Mouse (Mus musculus) megakaryocyte, embryonic 14.5 days (primary cell): ENCODE measurements around the gene Adk. TPM values are rescaled to one million over a fixed set of nuclear protein-coding genes. Genes with fewer than 3 reads are reported as not detected.
"Not testable (repeated sequence)": the region's sequence is repeated elsewhere in the genome, so short reads cannot be mapped to it uniquely, and the experiment has no call there.

Experiments
- H3K27me3 ChIP-seq: replicated peaks from 2 replicates; pipeline ENCODE3; 2012; ENCODE audit warnings: inconsistent platforms
- H3K36me3 ChIP-seq: replicated peaks from 2 replicates; pipeline ENCODE3; 2012; ENCODE audit warnings: low read length, inconsistent platforms, mixed read lengths
- H3K4me1 ChIP-seq: 2 replicates; pipeline ENCODE4 v1.6.1; 2012; ENCODE audit warnings: inconsistent platforms
- H3K4me3 ChIP-seq: replicated peaks from 2 replicates; pipeline ENCODE3; 2012; ENCODE audit warnings: moderate library complexity, mild to moderate bottlenecking, inconsistent platforms
- H3K9me3 ChIP-seq: 2 replicates; pipeline ENCODE4 v1.6.1; 2012; ENCODE audit warnings: inconsistent platforms
- FLI1 ChIP-seq: IDR thresholded peaks from 2 replicates; pipeline ENCODE4 v1.6.1; 2012; ENCODE audit warnings: low read length, inconsistent platforms, mixed read lengths
- GATA1 ChIP-seq: IDR thresholded peaks from 3 replicates; pipeline ENCODE4 v1.6.1; 2012; ENCODE audit warnings: mixed read lengths, low read length, inconsistent platforms, borderline replicate concordance
- polyA plus RNA-seq: library from polyadenylated mRNA; stranded (reverse); fragments of >175 nt; gene quantifications from 2 replicates; pipeline ENCODE4 v1.2.3, GENCODE M21; 2012; ENCODE audit warnings: low replicate concordance; ENCODE audit not compliant: insufficient read depth

Gene Adk
- polyA plus RNA-seq, 1 experiment = 2.1 TPM

DNA sequence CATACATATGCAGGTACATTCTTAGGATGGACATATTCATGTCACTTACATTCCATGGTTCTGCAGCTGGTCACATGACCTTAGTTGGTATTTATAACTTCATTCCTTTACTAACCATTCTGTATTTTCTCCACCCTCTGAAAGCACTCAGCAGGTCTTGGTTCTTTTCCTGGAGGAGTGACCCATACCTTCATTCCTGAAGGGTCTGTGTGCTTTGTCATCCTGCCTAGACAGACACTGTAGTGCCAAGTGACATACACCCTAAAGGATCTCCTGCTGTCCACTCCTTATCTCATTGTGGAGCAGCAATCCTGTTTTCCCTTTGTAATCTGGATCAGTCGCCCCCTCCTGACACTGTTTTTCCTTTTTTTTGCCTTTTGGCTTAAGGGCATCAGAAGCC lies 30.4 kb downstream of the Adk start:
- Histone ChIP-seq H3K4me1 (peaks cover 62% of the 10 kb centered on the region), H3K27me3 (no peaks in the 10 kb centered on the region), H3K4me3 (no peak overlapping the region), H3K9me3 (no peaks in the 10 kb centered on the region), H3K36me3 (peaks cover 3% of the 10 kb centered on the region)
- TF ChIP-seq FLI1 (no peak), GATA1 (no peak)

- Histone ChIP-seq H3K27me3 (no peaks in the 10 kb centered on the region), H3K4me1 (peaks cover 62% of the 10 kb centered on the region), H3K36me3 (peaks cover 3% of the 10 kb centered on the region), H3K4me3 (no peak overlapping the region), H3K9me3 (no peaks in the 10 kb centered on the region)
- no peak for TF ChIP-seq FLI1
- TF ChIP-seq GATA1 = no peak
These were observed 33.3 kb downstream of the Adk start for GRCm38 (mm10) chr14:21085666-21086065.

GRCm38 (mm10) chr14:21086106-21086505 lies 33.7 kb downstream of the Adk start:
- H3K4me3 ChIP-seq = no peak overlapping the region
- no peak for TF ChIP-seq GATA1
- no peak for TF ChIP-seq FLI1
- H3K9me3 ChIP-seq = no peaks in the 10 kb centered on the region
- no peaks in the 10 kb centered on the region for H3K27me3 ChIP-seq
- H3K4me1 ChIP-seq = peaks cover 63% of the 10 kb centered on the region
- peaks cover 3% of the 10 kb centered on the region for H3K36me3 ChIP-seq

DNA sequence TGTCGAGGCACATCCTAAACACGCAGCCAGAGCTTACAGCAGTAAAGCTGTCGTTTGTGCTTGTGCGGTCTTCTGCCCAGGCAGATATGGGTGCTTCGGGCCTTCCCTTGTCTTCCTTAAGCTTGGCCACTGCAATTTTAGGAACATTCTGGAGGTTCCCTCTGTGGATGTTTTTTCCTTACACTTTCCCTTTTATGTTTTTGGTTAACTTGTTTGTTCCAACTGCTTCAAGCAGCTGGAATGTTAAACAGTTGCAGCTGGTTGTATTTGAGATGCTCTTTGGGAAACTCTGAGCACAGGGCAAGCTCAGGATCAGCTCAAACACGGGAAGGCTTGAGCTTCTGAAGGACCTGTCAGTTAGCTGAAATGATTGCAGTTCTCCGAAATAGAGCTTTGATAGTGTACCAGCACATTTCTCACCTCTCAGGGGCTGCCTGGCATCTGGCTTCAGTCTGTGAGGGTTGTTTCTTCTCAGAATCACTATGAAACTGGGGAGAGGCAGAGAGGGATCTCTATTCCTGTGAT lies 34.5 kb downstream of the Adk start:
- Histone ChIP-seq H3K9me3 (no peaks in the 10 kb centered on the region), H3K36me3 (peaks cover 7% of the 10 kb centered on the region), H3K4me3 (no peak overlapping the region), H3K27me3 (no peaks in the 10 kb centered on the region), H3K4me1 (peaks cover 57% of the 10 kb centered on the region)
- TF ChIP-seq FLI1 = no peak
- no peak for TF ChIP-seq GATA1

DNA sequence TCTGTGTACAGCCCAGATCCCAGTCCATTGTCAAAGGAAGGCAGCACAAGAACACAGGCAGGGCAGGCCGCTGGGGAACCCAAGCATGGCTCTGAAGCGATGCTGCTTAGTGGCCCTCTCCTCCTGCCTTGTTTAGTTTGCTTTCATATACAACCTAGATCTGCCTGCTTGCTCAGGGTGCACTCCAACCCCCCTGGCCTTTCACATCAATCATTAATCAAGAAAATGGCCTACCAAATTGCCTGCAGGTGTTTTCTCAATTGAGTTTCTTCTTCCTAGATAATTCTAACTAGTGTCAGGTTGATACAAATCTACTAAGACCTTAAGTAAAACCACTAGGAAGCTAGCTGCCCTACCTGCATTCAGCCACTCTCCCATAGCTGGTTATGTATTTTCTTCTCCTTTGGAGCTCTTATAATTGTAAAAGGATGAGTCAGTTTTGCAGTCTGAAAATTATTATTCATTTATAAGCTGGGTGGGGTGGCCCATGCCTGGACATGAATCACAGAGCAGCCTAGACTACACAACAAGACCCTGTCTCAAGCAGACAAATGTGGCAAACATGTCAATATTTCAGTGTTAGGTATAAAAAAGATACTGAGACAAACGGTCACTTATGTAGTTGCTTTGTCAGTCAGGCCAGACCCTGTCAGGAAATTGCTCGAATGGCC lies 35.2 kb downstream of the Adk start:
- peaks cover 52% of the 10 kb centered on the region for H3K4me1 ChIP-seq
- no peaks in the 10 kb centered on the region for H3K9me3 ChIP-seq
- TF ChIP-seq FLI1 = no peak
- H3K4me3 ChIP-seq = no peak overlapping the region
- H3K36me3 ChIP-seq = peaks cover 13% of the 10 kb centered on the region
- H3K27me3 ChIP-seq = no peaks in the 10 kb centered on the region

- no peak for TF ChIP-seq FLI1
- TF ChIP-seq GATA1 = no peak
- Histone ChIP-seq H3K36me3 (peaks cover 21% of the 10 kb centered on the region), H3K9me3 (no peaks in the 10 kb centered on the region), H3K4me1 (peaks cover 41% of the 10 kb centered on the region), H3K4me3 (no peak overlapping the region), H3K27me3 (no peaks in the 10 kb centered on the region)
These were observed 36.4 kb downstream of the Adk start for GRCm38 (mm10) chr14:21088731-21089130.

GRCm38 (mm10) chr14:21090400-21090799 lies 38.0 kb downstream of the Adk start:
- Histone ChIP-seq H3K9me3 (no peaks in the 10 kb centered on the region), H3K4me3 (no peak overlapping the region), H3K4me1 (peaks cover 30% of the 10 kb centered on the region), H3K36me3 (peaks cover 18% of the 10 kb centered on the region), H3K27me3 (no peaks in the 10 kb centered on the region)
- TF ChIP-seq GATA1 (no peak), FLI1 (no peak)

- Histone ChIP-seq H3K36me3 (peaks cover 18% of the 10 kb centered on the region), H3K4me1 (peaks cover 30% of the 10 kb centered on the region), H3K4me3 (no peak overlapping the region), H3K9me3 (no peaks in the 10 kb centered on the region), H3K27me3 (no peaks in the 10 kb centered on the region)
- no peak for TF ChIP-seq GATA1
- TF ChIP-seq FLI1 = no peak
These were observed 38.6 kb downstream of the Adk start for GRCm38 (mm10) chr14:21090930-21091486.

- H3K27me3 ChIP-seq, H3K9me3 ChIP-seq, H3K4me3 ChIP-seq: not testable (repeated sequence)
- Histone ChIP-seq H3K4me1 (peaks cover 20% of the 10 kb centered on the region), H3K36me3 (peaks cover 18% of the 10 kb centered on the region)
These were observed 41.8 kb downstream of the Adk start for GRCm38 (mm10) chr14:21094161-21094560.

- no peak for TF ChIP-seq FLI1
- TF ChIP-seq GATA1 = no peak
- H3K36me3 ChIP-seq = peaks cover 18% of the 10 kb centered on the region
- H3K27me3 ChIP-seq = no peaks in the 10 kb centered on the region
- H3K4me1 ChIP-seq = peaks cover 32% of the 10 kb centered on the region
- no peaks in the 10 kb centered on the region for H3K9me3 ChIP-seq
- no peak overlapping the region for H3K4me3 ChIP-seq
These were observed 43.9 kb downstream of the Adk start for GRCm38 (mm10) chr14:21096279-21096678.

DNA sequence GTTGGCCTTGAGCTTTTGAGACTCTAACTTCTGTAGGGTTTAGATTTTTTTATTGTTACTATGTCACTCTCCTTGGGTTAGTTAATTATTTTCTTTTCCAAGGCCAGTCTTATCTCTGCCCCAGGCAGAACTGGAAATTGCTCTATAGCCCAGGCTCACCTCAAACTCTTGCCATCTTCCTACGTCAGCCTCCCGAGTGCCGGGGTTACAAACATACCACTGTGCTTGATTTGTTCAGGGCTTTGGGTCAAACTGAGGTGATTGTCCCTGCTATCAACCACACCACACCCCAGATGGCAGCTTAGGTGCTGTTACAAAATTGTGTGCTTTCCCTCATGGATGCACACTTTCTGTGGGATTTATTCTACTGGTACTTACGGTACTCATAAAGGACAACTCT lies 44.3 kb downstream of the Adk start:
- Histone ChIP-seq H3K27me3 (no peaks in the 10 kb centered on the region), H3K4me3 (no peak overlapping the region), H3K4me1 (peaks cover 36% of the 10 kb centered on the region), H3K9me3 (no peaks in the 10 kb centered on the region), H3K36me3 (peaks cover 16% of the 10 kb centered on the region)
- TF ChIP-seq GATA1 = no peak
